Mouse (Mus musculus): ENCODE data around the gene Trak1.

Trak1 gene

GRCm38 (mm10) chr9:121297171-121298064, at the start of gene Trak1:
TSS of gene Trak1 (plus strand) at chr9:121297502.
- in situ Hi-C loops (cut with MboI, MseI): loop anchor here (5.0 kb wide), 1 partner anchor 50 kb away; no protein-coding TSS in a partner anchor

GRCm38 (mm10) chr9:121247956-121248775, 49.1 kb upstream of the Trak1 start:
- in situ Hi-C loops (cut with MboI, MseI): loop anchor here (5.0 to 10.0 kb wide), 3 partner anchors 104 to 207 kb away; no protein-coding TSS in a partner anchor

DNA sequence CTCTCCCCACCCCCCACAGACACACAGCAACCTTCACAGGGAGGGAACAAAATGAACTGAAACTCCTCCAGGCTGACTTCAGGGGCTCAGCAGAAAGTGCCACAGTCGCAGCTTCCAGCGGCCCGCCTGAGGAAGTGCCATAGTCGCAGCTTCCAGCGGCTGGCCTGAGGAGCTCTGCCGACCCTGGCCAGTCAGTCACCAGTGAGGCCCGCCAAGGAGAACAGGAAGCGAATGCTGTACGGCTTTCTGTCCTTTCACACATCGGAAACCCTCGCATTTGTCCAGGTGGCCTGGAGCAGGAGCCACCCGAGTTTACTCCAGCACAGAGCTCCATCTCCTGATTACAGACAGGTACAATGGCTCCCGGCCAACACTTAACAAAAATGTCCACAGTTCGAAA, 47.5 kb upstream of the Trak1 start:
- in situ Hi-C loops (cut with MboI, MseI): loop anchor here (5.0 to 10.0 kb wide), 4 partner anchors 102 to 347 kb away; no protein-coding TSS in a partner anchor

- in situ Hi-C loops (cut with MboI, MseI): loop anchor here (5.0 kb wide), 1 partner anchor 346 kb away; no protein-coding TSS in a partner anchor
These were observed 46.4 kb upstream of the Trak1 start for GRCm38 (mm10) chr9:121250854-121251253.

- in situ Hi-C loops (cut with MboI, MseI): loop anchor here (5.0 kb wide), 1 partner anchor 343 kb away; no protein-coding TSS in a partner anchor
These were observed 43.3 kb upstream of the Trak1 start for GRCm38 (mm10) chr9:121253983-121254382.

DNA sequence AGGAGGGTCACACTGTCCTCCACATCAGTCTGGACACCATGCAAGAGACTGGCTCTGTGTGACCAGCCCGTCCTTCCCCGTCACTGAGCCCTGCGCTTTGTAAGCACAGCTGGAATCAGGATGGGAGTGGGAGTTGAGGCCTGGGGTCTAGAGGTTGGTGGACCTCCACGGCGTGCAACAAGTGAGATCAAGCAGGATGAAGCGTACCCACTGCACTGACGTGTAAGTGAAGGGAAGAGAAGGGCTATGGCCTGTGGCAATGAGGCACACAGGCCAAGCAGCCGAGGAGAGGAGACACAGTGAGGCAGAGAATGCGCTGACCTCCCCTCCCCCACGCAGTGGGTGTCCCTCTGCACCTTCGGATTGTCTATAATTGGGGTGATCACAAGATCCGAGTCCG, 42.5 kb upstream of the Trak1 start:
- in situ Hi-C loops (cut with MboI, MseI): loop anchor here (5.0 kb wide), 1 partner anchor 343 kb away; no protein-coding TSS in a partner anchor

- in situ Hi-C loops (cut with MboI, MseI): no loop called here
These were observed 40.2 kb upstream of the Trak1 start for GRCm38 (mm10) chr9:121257106-121257505.

GRCm38 (mm10) chr9:121265307-121265706, 32.0 kb upstream of the Trak1 start:
- in situ Hi-C loops (cut with MboI, MseI): no loop called here

GRCm38 (mm10) chr9:121271149-121271548, 26.2 kb upstream of the Trak1 start:
- in situ Hi-C loops (cut with MboI, MseI): no loop called here

DNA sequence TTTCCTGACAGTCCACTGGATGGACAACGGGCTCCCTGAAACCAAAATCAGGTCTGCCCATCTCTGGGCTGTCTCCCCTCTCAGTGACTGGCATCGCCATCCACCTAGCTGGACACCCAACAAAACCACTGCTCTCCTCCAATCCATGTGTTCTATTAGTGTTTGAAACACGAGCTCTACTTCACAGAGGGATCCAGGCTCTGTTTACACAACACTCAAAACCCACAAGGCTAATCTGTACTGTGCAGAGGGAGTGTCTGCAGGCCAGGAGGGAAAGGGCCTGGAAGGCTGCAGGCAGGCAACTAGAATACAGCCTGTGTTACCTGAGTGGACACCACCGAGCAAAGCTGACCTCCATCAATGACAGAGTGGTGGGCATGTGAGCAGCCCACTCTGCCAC, 25.7 kb upstream of the Trak1 start:
- in situ Hi-C loops (cut with MboI, MseI): no loop called here

DNA sequence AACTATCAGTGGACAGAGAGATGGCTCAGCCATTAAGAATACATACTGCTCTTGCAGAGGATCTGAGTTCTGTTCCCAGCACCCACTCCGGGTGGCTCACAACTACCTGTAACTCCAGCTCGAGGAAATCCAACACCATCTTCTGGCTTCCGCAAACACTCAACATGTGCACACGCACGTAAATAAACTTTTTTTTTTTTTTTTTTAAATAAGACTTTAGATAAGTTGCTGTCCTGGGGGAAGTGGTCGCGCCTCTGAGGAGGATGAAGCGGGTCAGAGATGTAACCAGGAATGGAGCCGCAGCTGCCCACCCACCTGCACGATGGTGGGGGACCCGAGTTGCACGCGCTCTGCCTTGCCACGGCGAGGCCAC, 20.6 kb upstream of the Trak1 start:
- in situ Hi-C loops (cut with MboI, MseI): no loop called here

DNA sequence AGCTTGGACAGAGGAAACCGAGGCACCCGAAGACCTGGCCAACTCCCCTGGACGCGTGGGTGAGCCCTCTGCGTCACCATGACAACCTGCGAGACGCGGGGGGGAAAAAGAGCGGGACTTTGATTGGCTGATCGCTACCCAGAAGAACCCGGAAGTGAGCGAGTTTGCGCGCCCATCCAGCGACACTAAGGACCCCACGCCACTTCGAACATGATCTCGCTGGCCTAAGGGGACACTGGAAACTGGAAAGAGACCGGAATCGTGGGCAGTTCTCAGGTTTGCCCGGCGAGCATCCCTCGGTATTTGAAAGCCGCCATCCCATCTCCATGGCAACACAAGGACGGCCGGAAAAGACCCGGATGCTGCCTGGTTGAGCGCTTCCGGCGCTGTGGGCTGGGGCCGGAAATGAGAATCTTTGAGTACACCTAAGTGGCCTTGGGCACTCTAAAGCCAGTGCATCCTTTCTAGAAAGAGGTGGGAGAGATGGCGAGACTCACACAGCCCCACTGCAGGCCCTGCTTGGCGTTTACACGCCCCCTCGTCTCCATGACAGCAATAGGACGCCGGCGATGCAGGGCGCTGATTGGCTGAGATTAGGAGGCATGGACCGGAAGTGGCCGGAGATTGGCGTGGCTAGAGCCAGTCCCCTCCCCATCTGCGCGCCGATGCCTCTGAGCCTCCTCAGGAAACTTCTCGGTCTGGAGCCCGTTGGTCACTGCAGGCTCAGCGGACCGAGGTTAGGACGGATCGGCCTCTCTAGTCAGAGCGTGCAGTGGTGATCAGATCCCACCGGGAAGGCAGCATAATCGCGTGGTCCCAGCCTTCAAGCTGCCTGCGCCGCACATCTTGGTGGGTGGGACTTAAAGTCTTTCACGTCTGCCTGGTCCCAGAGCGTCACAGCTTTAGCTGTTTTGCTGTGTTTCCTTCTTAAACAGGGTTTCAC, 19.9 kb upstream of the Trak1 start, which contains the start of gene Ulk4:
Ulk4 (minus strand) TSS at position 80 of the 943 bp plus-strand sequence.
- in situ Hi-C loops (cut with MboI, MseI): no loop called here

DNA sequence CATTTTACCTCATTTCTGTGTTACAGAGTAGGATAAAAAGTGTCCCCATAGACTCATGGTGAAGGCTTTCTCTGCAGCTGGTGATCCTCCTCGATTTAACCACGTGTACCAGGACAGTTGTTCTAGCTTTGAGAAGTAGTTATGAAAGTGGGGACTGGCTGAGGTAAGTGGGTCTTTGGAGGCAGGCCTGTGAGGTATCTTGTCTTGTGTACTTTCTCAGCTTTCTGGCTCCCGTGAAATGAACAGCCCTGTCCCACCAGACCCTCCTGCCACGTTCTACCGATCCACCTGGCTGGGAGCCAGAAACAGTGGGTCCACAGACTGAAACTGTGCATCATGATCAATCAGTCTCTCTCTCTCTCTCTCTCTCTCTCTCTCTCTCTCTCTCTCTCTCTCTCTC, 18.1 kb upstream of the Trak1 start:
- in situ Hi-C loops (cut with MboI, MseI): no loop called here

DNA sequence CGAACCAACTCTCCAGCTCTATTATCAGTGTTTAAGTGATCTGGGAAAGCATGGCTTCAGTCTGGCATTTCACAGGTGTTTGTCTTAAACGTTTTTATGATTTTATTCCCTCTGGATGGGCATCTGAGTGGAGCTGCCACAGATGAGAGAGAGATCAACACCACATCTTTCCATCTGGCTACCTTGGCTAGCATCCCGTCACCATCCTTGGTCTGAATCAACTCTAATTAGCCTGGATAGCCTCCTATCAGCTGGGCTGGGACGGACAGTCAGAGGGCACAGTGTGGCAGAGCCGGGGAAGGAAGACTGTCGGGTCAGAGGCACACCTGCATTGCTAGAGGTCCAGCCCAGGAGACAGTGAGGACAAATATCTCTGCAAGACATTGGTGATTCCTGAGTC, 15.4 kb upstream of the Trak1 start:
- in situ Hi-C loops (cut with MboI, MseI): no loop called here

GRCm38 (mm10) chr9:121283620-121284185, 13.6 kb upstream of the Trak1 start:
- in situ Hi-C loops (cut with MboI, MseI): no loop called here

DNA sequence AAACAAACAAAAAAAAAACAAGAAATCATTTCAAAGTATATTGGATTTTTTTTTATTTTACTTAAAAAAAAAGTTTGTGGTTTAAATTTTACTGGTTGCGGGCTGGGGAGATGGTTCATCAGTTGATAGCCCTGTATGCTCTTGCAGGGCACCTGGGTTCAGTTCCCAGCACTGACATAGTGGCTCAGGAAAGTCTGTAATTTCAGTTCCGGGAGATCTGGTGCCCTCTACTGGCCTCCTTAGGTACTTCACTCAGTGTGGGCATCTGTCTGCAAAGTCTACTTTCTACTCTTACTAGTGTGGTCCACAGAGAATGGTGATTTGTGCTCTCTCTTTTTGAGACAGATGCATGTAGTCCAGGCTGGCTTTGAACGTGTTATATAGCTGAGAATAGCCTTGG, 12.9 kb upstream of the Trak1 start:
- in situ Hi-C loops (cut with MboI, MseI): no loop called here

- in situ Hi-C loops (cut with MboI, MseI): loop anchor here (5.0 kb wide), 1 partner anchor 87 kb away; no protein-coding TSS in a partner anchor
These were observed 11.7 kb upstream of the Trak1 start for GRCm38 (mm10) chr9:121285341-121286324.

DNA sequence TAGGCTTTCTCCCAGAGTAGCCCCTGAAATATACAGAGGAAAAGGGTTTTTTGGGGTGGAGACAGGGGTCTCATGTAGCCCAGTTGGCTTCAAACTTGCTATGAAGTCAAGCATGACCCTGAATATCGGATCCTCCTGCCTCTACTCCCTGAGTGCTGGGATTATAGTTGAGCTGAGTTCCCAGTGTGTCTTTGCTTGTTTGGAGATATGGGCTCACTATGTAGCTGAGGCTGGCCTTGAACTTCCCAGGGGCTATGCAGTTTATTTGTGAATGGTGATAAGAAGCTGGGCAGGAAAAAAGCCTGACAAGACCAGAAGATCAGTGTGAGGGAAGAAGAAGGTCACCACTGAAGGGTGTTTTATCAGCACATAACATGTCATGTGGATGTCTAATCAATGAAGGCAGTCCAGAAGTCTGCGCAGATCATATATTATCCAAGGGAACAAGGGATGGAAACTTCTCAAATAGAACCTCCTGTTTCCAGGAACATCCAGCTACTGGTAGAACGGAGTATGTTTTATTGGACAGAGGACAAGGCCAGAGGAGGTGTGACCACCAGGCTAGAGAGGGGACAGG, 10.9 kb upstream of the Trak1 start:
- in situ Hi-C loops (cut with MboI, MseI): loop anchor here (5.0 kb wide), 1 partner anchor 86 kb away; no protein-coding TSS in a partner anchor

DNA sequence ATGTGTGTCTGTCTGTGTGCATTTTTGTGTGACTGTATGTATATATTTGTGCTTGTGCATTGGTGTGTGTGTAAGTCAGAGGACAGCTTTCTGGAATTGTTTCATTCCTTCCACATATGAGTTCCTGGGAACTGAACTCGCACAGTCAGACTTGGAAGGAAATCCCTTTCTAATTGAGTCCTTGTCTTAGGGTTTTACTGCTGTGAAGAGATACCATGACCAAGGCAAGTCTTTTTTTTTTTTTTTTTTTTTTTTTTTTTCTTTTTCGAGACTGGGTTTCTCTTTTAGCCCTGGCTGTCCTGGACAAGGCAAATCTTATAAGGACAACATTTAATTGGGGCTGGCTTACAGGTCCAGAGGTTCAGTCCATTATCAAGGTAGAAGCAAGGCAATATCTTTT, 6.0 kb upstream of the Trak1 start:
- in situ Hi-C loops (cut with MboI, MseI): no loop called here

Measured in T-helper 2 cell (primary cell).